Mouse (Mus musculus) forebrain, embryonic 16.5 days (tissue): ENCODE data around the gene Elf1. TPM values are rescaled to one million over a fixed set of nuclear protein-coding genes. Genes with fewer than 3 reads are reported as not detected.

Source experiments
- ATAC-seq: fragments of 200-750 bp; cut with Nextera tagmentation; 2 replicates; pipeline ENCODE4 v1.8.0; 2017; ENCODE audit warnings: mild to moderate bottlenecking, moderate library complexity
- H3K27ac ChIP-seq: fragments of 300-500 bp; sonication (generic); 2 replicates; pipeline ENCODE4 v1.5.1; 2014; ENCODE audit warnings: low read length, control low read depth
- H3K27me3 ChIP-seq: fragments of 300-500 bp; sonication (generic); replicated peaks from 2 replicates; pipeline ENCODE4 v1.6.1; 2014; ENCODE audit warnings: low read length; ENCODE audit not compliant: control insufficient read depth, insufficient read depth
- H3K36me3 ChIP-seq: fragments of 300-500 bp; sonication (generic); 2 replicates; pipeline ENCODE4 v1.6.1; 2014; ENCODE audit not compliant: control insufficient read depth, insufficient read depth
- H3K4me1 ChIP-seq: fragments of 300-500 bp; sonication (generic); replicated peaks from 2 replicates; pipeline ENCODE4 v1.6.1; 2014; ENCODE audit warnings: low read length; ENCODE audit not compliant: control insufficient read depth, insufficient read depth
- H3K4me2 ChIP-seq: fragments of 300-500 bp; sonication (generic); 2 replicates; pipeline ENCODE4 v1.6.1; 2014; ENCODE audit warnings: mild to moderate bottlenecking, low read length, control low read depth
- H3K4me3 ChIP-seq: fragments of 300-500 bp; sonication (generic); replicated peaks from 2 replicates; pipeline ENCODE4 v1.5.1; 2014; ENCODE audit warnings: mild to moderate bottlenecking, low read length, control low read depth
- H3K9ac ChIP-seq: fragments of 300-500 bp; sonication (generic); replicated peaks from 2 replicates; pipeline ENCODE4 v1.6.1; 2014; ENCODE audit warnings: low read depth, low read length, control low read depth
- H3K9me3 ChIP-seq: fragments of 300-500 bp; sonication (generic); 2 replicates; pipeline ENCODE4 v1.6.1; 2016; ENCODE audit warnings: low read length; ENCODE audit not compliant: control insufficient read depth
- WGBS: fragments of 180-500 bp; shearing (Covaris S2); extraction: QIAGEN DNeasy Blood & Tissue Kit; methylation state at CpG from one replicate; pipeline ENCODE4 v1.1.7; 2014; 5-methylcytosine and 5-hydroxymethylcytosine counted together
- microRNA-seq: library from miRNA; unstranded; fragments of <30 nt; microRNA quantifications from one replicate; pipeline ENCODE4, GENCODE M21; 2017
- polyA plus RNA-seq: library from polyadenylated mRNA; unstranded; fragments of >200 nt; fragmentation: Nextera tagmentation; extraction: Ambion mirVana; gene quantifications from 2 replicates; pipeline ENCODE4 v1.2.1, GENCODE M21; 2015

Gene Elf1
- polyA plus RNA-seq, 1 experiment from 2014 or later, result 2.7 TPM

DNA sequence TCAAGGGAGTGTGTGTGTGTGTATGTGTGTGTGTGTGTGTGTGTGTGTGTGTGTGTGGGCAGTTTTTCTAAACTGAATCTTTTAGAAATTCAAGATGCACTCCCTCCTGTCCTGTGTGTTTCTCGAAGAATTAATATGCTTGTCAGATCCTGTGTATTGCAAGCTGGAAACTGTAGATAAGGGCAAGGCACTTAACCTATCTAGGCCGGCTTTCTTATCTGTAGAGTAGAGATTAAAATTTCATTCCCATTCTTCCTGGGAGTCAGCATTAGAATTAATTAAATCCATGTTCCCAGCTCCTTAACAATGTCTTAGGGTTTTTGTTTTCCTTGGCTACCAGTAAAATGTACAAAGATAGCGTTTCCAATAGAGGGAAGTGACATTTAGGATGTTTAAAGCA is 140.1 kb downstream of the Elf1 start:
- Histone ChIP-seq H3K4me3 (no peak overlapping the region), H3K27me3 (no peaks in the 10 kb centered on the region), H3K27ac (no peak overlapping the region), H3K4me1 (0 out of 2 replicates have a peak, but pooled peaks cover 3% of the 10 kb centered on the region), H3K4me2 (no peak overlapping the region), H3K9me3 (no peaks in the 10 kb centered on the region), H3K36me3 (peaks cover 26% of the 10 kb centered on the region), H3K9ac (no peak overlapping the region)
- ATAC-seq, result no peak
- WGBS, result 83% methylated on average over 3 of the region's 3 CpGs

Small RNAs within 50 kb of the gene (microRNA-seq; reads per million reads assigned to microRNA genes)
- not detected for gene Gm27857

Other genes with a start within 250 kb of the Elf1 start
- gene Zfp957, start 233.8 kb upstream of the Elf1 start, polyA plus RNA-seq, result not detected in 2 replicates
- 58.0 and 62.8 TPM in 2 replicates for gene Rgcc, start 179.5 kb upstream of the Elf1 start, polyA plus RNA-seq
- 27.5 and 28.6 TPM in 2 replicates for gene Naa16, start 90.4 kb upstream of the Elf1 start, polyA plus RNA-seq
- gene Mtrf1, start 83.4 kb upstream of the Elf1 start, polyA plus RNA-seq, result 11.0 and 12.0 TPM in 2 replicates
- 25.2 and 30.4 TPM in 2 replicates for gene Kbtbd7, start 54.7 kb upstream of the Elf1 start, polyA plus RNA-seq
- 2.8 and 3.8 TPM in 2 replicates for gene Kbtbd6, start 29.4 kb upstream of the Elf1 start, polyA plus RNA-seq
- gene Wbp4, start 326 bp downstream of the Elf1 start, polyA plus RNA-seq, result 42.2 and 42.5 TPM in 2 replicates
- 107 and 112 TPM in 2 replicates for gene Sugt1, start 106.5 kb downstream of the Elf1 start, polyA plus RNA-seq
- gene Cnmd, start 181.0 kb downstream of the Elf1 start, polyA plus RNA-seq, result 0.62 and 8.4 TPM in 2 replicates